ENCODE assay signal across 20 mouse cellular contexts in the genomic region with DNA sequence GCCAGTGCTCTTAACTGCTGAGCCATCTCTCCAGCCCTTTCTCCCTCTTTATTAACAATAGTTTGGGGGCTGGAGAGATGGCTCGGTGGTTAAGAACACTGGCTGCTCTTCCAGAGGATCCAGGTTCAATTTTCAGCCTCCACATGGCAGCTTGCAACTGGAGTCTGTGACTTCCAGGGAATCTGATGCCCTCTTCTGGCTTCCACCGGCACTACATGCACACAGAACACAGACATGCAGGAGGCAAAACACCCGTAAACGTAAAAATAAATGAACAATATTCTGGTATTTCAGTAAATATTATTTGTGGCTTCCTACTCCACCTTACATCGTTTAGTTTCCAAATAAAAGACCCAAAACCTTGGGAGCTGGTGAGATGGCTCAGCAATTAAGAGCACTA. TPM values are rescaled to one million over a fixed set of nuclear protein-coding genes. Genes with fewer than 3 reads are reported as not detected.
A peak's percentile ranks its signal among the peaks of the same experiment; 100 is the strongest.
DNase-seq lines count a peak whose midpoint lies in the region; ATAC-seq and TF ChIP-seq lines count a peak whose summit lies in the region.
"Had no signal": no experiment of that assay in that cellular context is flagged by ENCODE, and none has a peak within 500 bp of the region (broad histone marks: within the 10 kb centered on the region; RNA-seq: fewer than 3 reads in every experiment).

No protein-coding gene starts in this region.

- 76% methylated on average over 5 of the region's 5 CpGs for WGBS in heart, postnatal 0 days
- WGBS in liver, postnatal 0 days (ENCODE audit: insufficient replicate concordance) = 64% methylated on average over 5 of the region's 5 CpGs

- dilution Hi-C loops in CH12.LX (cut with MboI; ENCODE audit: extremely low pct_ligation_motif_present, extremely low pct_unique_long_range_greater_than_20kb, low sequenced_read_pairs) = no loop called here

- DNase-seq in heart, postnatal 0 days (ENCODE audit: low spot score) = no peak
- DNase-seq in heart, adult 18-20 months = no peak
- DNase-seq in liver, postnatal 0 days = no peak
- DNase-seq in liver = no peak
- DNase-seq in CH12.LX (ENCODE audit: extremely low read depth) = peak; percentile 29
- DNase-seq in brain, embryonic 14.5 days (ENCODE audit: low read depth) = no peak
- no peak for DNase-seq in c-Kit-positive CD71-positive TER-119-positive erythroid progenitor cells, embryonic 14.5 days (ENCODE audit: low spot score)
- DNase-seq in frontal cortex, postnatal 36 days (ENCODE audit: low spot score in 2 of 2) = no peak
- DNase-seq: cerebellum, adult 9-10 months; gastrocnemius, postnatal 10 days; kidney, postnatal 10 days; lung, postnatal 4 days; right cerebral cortex, postnatal 14 days had no signal

- TF ChIP-seq EP300 in heart, postnatal 0 days (IDR thresholded peaks at IDR 0.05; ENCODE audit: low read depth) = no peak
- TF ChIP-seq EP300 in liver, postnatal 0 days (IDR thresholded peaks at IDR 0.05; ENCODE audit: low read depth) = no peak
- no peak for TF ChIP-seq EP300 in CH12.LX (IDR thresholded peaks at IDR 0.05; ENCODE audit: low read length)

- no peak overlapping the region for H3K9ac ChIP-seq in heart, postnatal 0 days (replicated peaks; ENCODE audit: low read depth, low read length)
- H3K9ac ChIP-seq in liver, postnatal 0 days (replicated peaks) = no peak overlapping the region
- H3K9ac ChIP-seq in CH12.LX (ENCODE audit: insufficient read depth, low read depth) = no peak overlapping the region
- H3K9ac ChIP-seq: embryonic facial prominence, embryonic 13.5 days; hindbrain, embryonic 15.5 days had no signal

- no peaks in the 10 kb centered on the region for H3K36me3 ChIP-seq in heart, postnatal 0 days (replicated peaks; ENCODE audit: control insufficient read depth, insufficient read depth, low read length)
- H3K36me3 ChIP-seq in liver, postnatal 0 days (replicated peaks; ENCODE audit: insufficient read depth, low read length) = no peaks in the 10 kb centered on the region
- no peaks in the 10 kb centered on the region for H3K36me3 ChIP-seq in CH12.LX (replicated peaks in 1 of 2; ENCODE audit: control insufficient read depth in 1 of 2, insufficient read depth in 1 of 2, low read length in 1 of 2)
- H3K36me3 ChIP-seq: embryonic facial prominence, embryonic 13.5 days; hindbrain, embryonic 15.5 days had no signal

- H3K27me3 ChIP-seq in heart, postnatal 0 days (ENCODE audit: control insufficient read depth, insufficient read depth, low read length) = no peaks in the 10 kb centered on the region
- no peaks in the 10 kb centered on the region for H3K27me3 ChIP-seq in liver, postnatal 0 days (ENCODE audit: insufficient read depth, low read length)
- H3K27me3 ChIP-seq in CH12.LX (replicated peaks) = peaks cover 13% of the 10 kb centered on the region
- H3K27me3 ChIP-seq: embryonic facial prominence, embryonic 13.5 days; hindbrain, embryonic 15.5 days had no signal

- no peak overlapping the region for H3K4me3 ChIP-seq in heart, postnatal 0 days (ENCODE audit: low read depth, low read length)
- no peak overlapping the region for H3K4me3 ChIP-seq in liver, postnatal 0 days (ENCODE audit: low read depth, low read length)
- no peak overlapping the region for H3K4me3 ChIP-seq in CH12.LX (replicated peaks in 1 of 3; ENCODE audit: low read depth in 2 of 3, low read length in 2 of 3, poor library complexity in 1 of 3)
- H3K4me3 ChIP-seq: embryonic facial prominence, embryonic 13.5 days; hindbrain, embryonic 15.5 days had no signal

- no peak overlapping the region for H3K4me2 ChIP-seq in heart, postnatal 0 days (ENCODE audit: low read depth, low read length)
- H3K4me2 ChIP-seq in liver, postnatal 0 days (ENCODE audit: low read depth, low read length) = no peak overlapping the region
- H3K4me2 ChIP-seq in CH12.LX (ENCODE audit: insufficient read depth, low read depth, poor library complexity, severe bottlenecking) = no peak overlapping the region
- H3K4me2 ChIP-seq: embryonic facial prominence, embryonic 13.5 days; heart, embryonic 11.5 days; hindbrain, embryonic 15.5 days had no signal

- no peak for TF ChIP-seq POLR2A in CH12.LX (IDR thresholded peaks at IDR 0.05; ENCODE audit: low read depth, low read length)
- TF ChIP-seq POLR2A in brain, embryonic 14.5 days (IDR thresholded peaks at IDR 0.05; ENCODE audit: borderline replicate concordance, extremely low read depth, insufficient read depth, insufficient read length, poor library complexity, severe bottlenecking) = no peak

- no peaks in the 10 kb centered on the region for H3K9me3 ChIP-seq in heart, postnatal 0 days (replicated peaks; ENCODE audit: control insufficient read depth, low read length)
- H3K9me3 ChIP-seq in liver, postnatal 0 days (ENCODE audit: low read length) = no peaks in the 10 kb centered on the region
- peaks cover 3% of the 10 kb centered on the region for H3K9me3 ChIP-seq in CH12.LX (replicated peaks; ENCODE audit: low read length)
- H3K9me3 ChIP-seq: embryonic facial prominence, embryonic 13.5 days; hindbrain, embryonic 15.5 days had no signal

- no peak overlapping the region for H3K27ac ChIP-seq in heart, postnatal 0 days (ENCODE audit: low read depth)
- no peak overlapping the region for H3K27ac ChIP-seq in liver, postnatal 0 days (ENCODE audit: low read depth)
- H3K27ac ChIP-seq in CH12.LX (ENCODE audit: insufficient read depth, low read depth) = no peak overlapping the region
- H3K27ac ChIP-seq: embryonic facial prominence, embryonic 13.5 days; hindbrain, embryonic 15.5 days had no signal

- in situ Hi-C loops in CH12.LX (cut with MboI; ENCODE audit: low pct_ligation_motif_present, low pct_unique_long_range_greater_than_20kb, low sequenced_read_pairs) = no loop called here

- H3K4me1 ChIP-seq in heart, postnatal 0 days (ENCODE audit: control insufficient read depth, insufficient read depth) = peaks cover 27% of the 10 kb centered on the region
- no peaks in the 10 kb centered on the region for H3K4me1 ChIP-seq in liver, postnatal 0 days (ENCODE audit: insufficient read depth)
- no peaks in the 10 kb centered on the region for H3K4me1 ChIP-seq in CH12.LX (ENCODE audit: control insufficient read depth in 1 of 2, insufficient read depth in 2 of 2)
- H3K4me1 ChIP-seq: embryonic facial prominence, embryonic 13.5 days; hindbrain, embryonic 15.5 days had no signal

- no peak; the same call in 1 of the 2 replicates for TF ChIP-seq RAD21 in CH12.LX (IDR thresholded peaks at IDR 0.05; ENCODE audit: low read depth, low read length)

- peak; percentile 16 for TF ChIP-seq CTCF in heart, postnatal 0 days (IDR thresholded peaks at IDR 0.05; ENCODE audit: low read depth)
- TF ChIP-seq CTCF in liver, postnatal 0 days (IDR thresholded peaks at IDR 0.05; ENCODE audit: low read depth) = peak; percentile 44
- TF ChIP-seq CTCF in CH12.LX (conservative IDR thresholded peaks at IDR 0.05 in 1 of 2, IDR thresholded peaks at IDR 0.05 in 1 of 2; ENCODE audit: low read depth in 2 of 2, low read length in 2 of 2) = peak in 1 of 2 experiments; percentile 49; a peak in 2 of 4 replicates
- TF ChIP-seq CTCF in brain, embryonic 14.5 days (IDR thresholded peaks at IDR 0.05; ENCODE audit: borderline replicate concordance, extremely low read depth, insufficient read depth, insufficient read length) = peak; percentile 24; the same call in 1 of the 2 replicates

- ATAC-seq in heart, postnatal 0 days (ENCODE audit: insufficient read depth, low read depth) = no peak
- ATAC-seq in liver, postnatal 0 days = no peak

- H3K79me2 ChIP-seq in CH12.LX (replicated peaks; ENCODE audit: control insufficient read depth, extremely low read depth, insufficient read depth, poor library complexity, severe bottlenecking) = no peaks in the 10 kb centered on the region

TF ChIP-seq in CH12.LX, 34 proteins besides CTCF, POLR2A, EP300 and RAD21:
- TF ChIP-seq MAZ (IDR thresholded peaks at IDR 0.05; ENCODE audit: low read depth, low read length) = no peak
- peak; percentile 39 for TF ChIP-seq SMC3 (IDR thresholded peaks at IDR 0.05; ENCODE audit: low read depth, low read length)

RNA-seq across cellular contexts. Expression of a gene that starts 11.1 kb away (rescaled TPM):
- total RNA-seq in heart, postnatal 0 days (2014; rRNA removed; ENCODE audit: low replicate concordance) = not detected in 2 replicates
- not detected in 2 replicates for polyA plus RNA-seq in heart, postnatal 0 days (2015; fragmentation: Nextera tagmentation; extraction: Ambion mirVana)
- not detected for total RNA-seq in heart, adult 18-20 months (2021)
- not detected in 2 replicates for polyA plus RNA-seq in liver, postnatal 0 days (2015; fragmentation: Nextera tagmentation; extraction: Ambion mirVana)
- total RNA-seq in CH12.LX (2012; rRNA removed) (not detected in 2 replicates), CH12.LX (2014; rRNA removed) (not detected in 2 replicates)
- 0.21 TPM in 1 of 2 replicates, not detected in the other for polyA plus RNA-seq in CH12.LX (2012; ENCODE audit: insufficient read length, low read depth)
- 0.48 TPM in 1 of 2 replicates, not detected in the other for polyA plus RNA-seq in brain, embryonic 14.5 days (2012; rRNA removed)
- total RNA-seq: gastrocnemius, postnatal 10 days; layer of hippocampus, postnatal 25 days had no signal
- polyA plus RNA-seq: embryonic facial prominence, embryonic 13.5 days; forebrain, embryonic 11.5 days; heart, embryonic 11.5 days; stomach, embryonic 14.5 days had no signal

RNA-seq across cellular contexts. Expression of a gene that starts 27.6 kb away (rescaled TPM):
- 299 and 316 TPM in 2 replicates for total RNA-seq in heart, postnatal 0 days (2014; rRNA removed; ENCODE audit: low replicate concordance)
- 215 and 216 TPM in 2 replicates for polyA plus RNA-seq in heart, postnatal 0 days (2015; fragmentation: Nextera tagmentation; extraction: Ambion mirVana)
- total RNA-seq in heart, adult 18-20 months (2021) = 10 to 100 TPM; 66.9 to 78.5 TPM
- polyA plus RNA-seq in liver, postnatal 0 days (2015; fragmentation: Nextera tagmentation; extraction: Ambion mirVana) = 151 and 153 TPM in 2 replicates
- total RNA-seq in CH12.LX (2012; rRNA removed) = 232 and 234 TPM in 2 replicates
- 202 and 213 TPM in 2 replicates for total RNA-seq in CH12.LX (2014; rRNA removed)
- polyA plus RNA-seq in CH12.LX (2012; ENCODE audit: insufficient read length, low read depth) = 167 and 180 TPM in 2 replicates
- 455 and 489 TPM in 2 replicates for polyA plus RNA-seq in brain, embryonic 14.5 days (2012; rRNA removed)

RNA-seq across cellular contexts. Expression of a gene that starts 35.1 kb away (rescaled TPM):
- total RNA-seq in heart, postnatal 0 days (2014; rRNA removed; ENCODE audit: low replicate concordance) = 0.19 and 1.6 TPM in 2 replicates
- 1.5 and 2.5 TPM in 2 replicates for polyA plus RNA-seq in heart, postnatal 0 days (2015; fragmentation: Nextera tagmentation; extraction: Ambion mirVana)
- not detected for total RNA-seq in heart, adult 18-20 months (2021)
- not detected in 2 replicates for polyA plus RNA-seq in liver, postnatal 0 days (2015; fragmentation: Nextera tagmentation; extraction: Ambion mirVana)
- not detected in 2 replicates for total RNA-seq in CH12.LX (2012; rRNA removed)
- total RNA-seq in CH12.LX (2014; rRNA removed) = not detected in 2 replicates
- polyA plus RNA-seq in CH12.LX (2012; ENCODE audit: insufficient read length, low read depth) = not detected in 2 replicates
- not detected in 2 replicates for polyA plus RNA-seq in brain, embryonic 14.5 days (2012; rRNA removed)
- total RNA-seq: gastrocnemius, postnatal 10 days; layer of hippocampus, postnatal 25 days had no signal
- polyA plus RNA-seq: embryonic facial prominence, embryonic 13.5 days; forebrain, embryonic 11.5 days; hindbrain, embryonic 15.5 days; limb, embryonic 14.5 days; stomach, embryonic 14.5 days had no signal
